Mouse (Mus musculus) cerebellum, postnatal 14 days (tissue): Measurements from ENCODE around the gene Zfp523.
A peak's percentile ranks its signal among the peaks of the same experiment; 100 is the strongest.

Experiments
- DNase-seq, 2 experiments: peaks; one replicate each; pipeline ENCODE4 v3.0.0; 2021; ENCODE audit warnings: mixed read lengths in 2 of 2

Zfp523 gene

GRCm38 (mm10) chr17:28161310-28161881 lies 15.5 kb upstream of the Zfp523 start:
- no peak for DNase-seq

- peak; percentile 91 to 93 for DNase-seq
Observed at GRCm38 (mm10) chr17:28163666-28164065, 13.3 kb upstream of the Zfp523 start.

DNA sequence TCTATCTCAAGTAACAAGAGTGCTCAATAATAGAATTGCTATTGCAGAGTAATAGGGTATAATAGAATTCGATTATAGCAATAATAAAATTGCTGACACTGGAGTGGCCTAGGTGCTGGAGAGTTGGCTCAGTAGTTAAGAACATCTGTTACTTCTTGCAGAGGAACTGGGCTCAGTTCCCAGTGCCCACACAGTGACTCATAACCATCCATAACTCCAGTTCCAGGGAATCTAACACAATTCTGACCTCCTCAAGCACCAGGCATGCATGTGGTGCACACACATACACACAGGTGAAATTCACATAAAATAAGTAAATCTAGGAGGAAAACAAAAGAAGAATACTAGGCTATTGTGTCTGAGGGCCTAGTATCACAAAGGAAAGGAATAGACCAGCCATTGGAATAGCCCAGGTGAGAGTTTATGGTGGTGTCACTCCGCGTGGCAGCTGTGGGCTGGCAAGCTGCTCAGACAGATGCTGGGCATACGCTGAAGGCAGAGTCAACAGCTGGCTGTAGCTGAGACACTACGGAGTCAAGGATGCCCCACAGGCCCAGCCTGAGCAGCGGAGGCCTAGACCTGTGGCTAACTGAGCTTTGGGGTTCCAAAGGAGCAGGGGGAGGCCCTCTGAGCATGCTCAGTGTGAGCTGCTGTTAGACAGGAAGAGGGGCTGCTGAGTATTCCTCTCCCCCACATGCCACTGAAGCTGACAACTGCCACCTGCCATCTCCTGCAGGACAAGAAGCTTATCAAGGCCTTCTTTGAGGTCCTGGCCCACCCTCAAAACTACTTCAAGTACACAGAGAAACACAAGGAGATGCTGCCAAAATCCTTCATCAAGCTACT lies 6.2 kb upstream of the Zfp523 start:
- no peak for DNase-seq

GRCm38 (mm10) chr17:28172690-28173089 lies 4.2 kb upstream of the Zfp523 start:
- no peak for DNase-seq

DNA sequence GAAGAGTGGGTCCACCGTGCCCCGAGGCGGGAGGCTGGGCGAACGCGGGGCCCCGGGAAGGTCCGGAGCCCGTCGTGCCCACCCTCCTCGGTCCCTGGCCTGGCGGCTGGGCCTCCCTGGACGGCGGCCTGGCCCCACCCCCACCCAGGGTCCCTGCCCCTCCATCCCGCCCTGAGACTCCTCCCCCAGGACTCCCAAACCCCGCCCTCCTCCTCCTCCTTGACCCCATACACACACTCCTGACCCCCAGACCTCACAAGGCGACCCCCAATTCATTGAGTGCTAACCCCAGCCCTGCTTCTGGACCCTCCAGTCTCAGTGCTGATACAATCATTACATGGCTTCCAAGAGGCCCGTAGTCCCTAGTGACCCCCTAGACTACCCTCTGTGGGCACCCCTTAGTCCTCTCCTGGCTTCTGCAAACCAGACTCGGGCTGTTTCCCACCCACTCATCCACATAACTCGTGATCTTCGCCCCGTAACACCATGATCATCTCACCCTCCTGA lies 664 bp downstream of the Zfp523 start:
- no peak for DNase-seq

- DNase-seq, result no peak
Observed at GRCm38 (mm10) chr17:28180331-28180730, 3.4 kb downstream of the Zfp523 start.

GRCm38 (mm10) chr17:28180783-28181544 lies 4.0 kb downstream of the Zfp523 start:
- DNase-seq, result no peak

- peak; percentile 71 to 76 for DNase-seq
Observed at GRCm38 (mm10) chr17:28184971-28185638, 8.2 kb downstream of the Zfp523 start.

DNA sequence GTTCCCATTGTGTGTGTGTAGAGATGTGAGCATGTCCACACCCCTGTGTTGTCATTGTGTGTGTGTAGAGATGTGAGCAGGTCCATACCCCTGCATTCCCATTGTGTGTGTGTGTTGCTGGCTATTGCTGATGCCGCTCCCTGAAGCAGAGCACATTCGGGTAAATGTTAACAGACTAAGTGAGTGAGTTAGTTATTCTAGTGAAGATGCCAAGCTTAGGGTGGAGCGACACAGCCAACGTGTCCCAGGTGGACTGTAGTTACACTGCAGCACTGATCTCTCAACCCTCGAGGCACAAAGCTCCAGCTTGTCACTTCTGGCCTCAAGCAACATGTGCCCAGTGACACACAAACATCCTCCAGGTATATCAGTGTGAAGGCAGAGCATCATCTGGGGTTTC lies 11.4 kb downstream of the Zfp523 start:
- DNase-seq, result no peak

DNA sequence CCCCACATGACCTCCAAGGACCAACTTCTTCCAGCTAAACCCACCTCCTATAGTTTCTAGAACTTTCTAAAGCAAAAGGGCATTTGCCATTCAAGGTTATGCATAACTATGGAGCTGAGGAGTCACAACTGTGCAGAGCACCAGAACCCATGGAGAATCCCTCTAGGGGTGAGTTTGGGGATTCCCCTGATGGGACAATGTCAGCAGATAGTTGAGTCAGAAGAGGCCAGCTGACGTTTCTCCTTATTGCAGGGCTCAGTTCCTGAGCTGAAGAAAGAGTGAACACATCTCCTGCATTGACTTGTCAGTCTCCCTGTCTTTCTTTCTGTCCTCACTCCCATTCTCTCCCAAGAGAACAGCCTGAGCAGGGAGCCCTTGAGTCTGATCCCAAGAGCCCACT lies 15.8 kb downstream of the Zfp523 start:
- DNase-seq, result no peak

DNA sequence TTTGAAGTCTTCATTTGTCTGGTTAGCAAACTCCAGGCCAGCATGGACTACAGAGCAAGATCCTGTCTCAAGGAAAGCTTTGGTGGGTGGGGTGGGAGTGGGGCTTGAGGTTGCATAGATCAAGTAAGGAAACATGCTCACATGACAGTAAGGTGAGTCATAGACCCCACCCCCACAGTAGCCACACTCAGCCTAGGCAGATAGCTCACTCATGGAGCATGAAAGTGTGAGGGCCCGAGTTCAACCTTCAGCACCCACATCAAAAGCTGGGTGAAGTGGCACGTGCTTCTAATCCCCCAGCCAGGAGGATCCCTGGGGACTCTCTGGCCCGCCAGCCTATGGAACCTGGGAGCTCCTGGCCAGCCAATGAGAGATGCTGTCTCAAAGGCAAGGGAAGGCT lies 16.6 kb downstream of the Zfp523 start:
- no peak for DNase-seq

GRCm38 (mm10) chr17:28195033-28195432 lies 18.1 kb downstream of the Zfp523 start:
- DNase-seq, result no peak

DNA sequence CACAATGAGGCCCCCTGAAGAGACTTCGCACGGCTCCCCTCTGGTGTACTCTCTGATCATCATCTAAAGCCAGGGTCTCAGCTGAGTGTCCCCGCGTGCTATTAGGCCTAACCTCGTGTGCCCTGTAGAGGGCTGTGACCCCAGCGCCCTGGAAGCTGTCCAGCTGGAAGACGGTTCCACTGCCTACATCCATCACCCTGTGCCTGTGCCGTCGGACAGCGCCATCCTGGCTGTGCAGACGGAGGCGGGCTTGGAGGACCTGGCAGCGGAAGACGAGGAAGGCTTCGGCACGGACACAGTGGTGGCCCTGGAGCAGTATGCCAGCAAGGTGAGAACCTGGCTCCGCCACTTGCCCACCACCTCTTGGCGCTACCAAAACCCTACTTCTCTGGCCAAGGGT lies 20.7 kb downstream of the Zfp523 start:
- no peak for DNase-seq

- DNase-seq, result no peak
Observed at GRCm38 (mm10) chr17:28201982-28202381, 25.1 kb downstream of the Zfp523 start.

DNA sequence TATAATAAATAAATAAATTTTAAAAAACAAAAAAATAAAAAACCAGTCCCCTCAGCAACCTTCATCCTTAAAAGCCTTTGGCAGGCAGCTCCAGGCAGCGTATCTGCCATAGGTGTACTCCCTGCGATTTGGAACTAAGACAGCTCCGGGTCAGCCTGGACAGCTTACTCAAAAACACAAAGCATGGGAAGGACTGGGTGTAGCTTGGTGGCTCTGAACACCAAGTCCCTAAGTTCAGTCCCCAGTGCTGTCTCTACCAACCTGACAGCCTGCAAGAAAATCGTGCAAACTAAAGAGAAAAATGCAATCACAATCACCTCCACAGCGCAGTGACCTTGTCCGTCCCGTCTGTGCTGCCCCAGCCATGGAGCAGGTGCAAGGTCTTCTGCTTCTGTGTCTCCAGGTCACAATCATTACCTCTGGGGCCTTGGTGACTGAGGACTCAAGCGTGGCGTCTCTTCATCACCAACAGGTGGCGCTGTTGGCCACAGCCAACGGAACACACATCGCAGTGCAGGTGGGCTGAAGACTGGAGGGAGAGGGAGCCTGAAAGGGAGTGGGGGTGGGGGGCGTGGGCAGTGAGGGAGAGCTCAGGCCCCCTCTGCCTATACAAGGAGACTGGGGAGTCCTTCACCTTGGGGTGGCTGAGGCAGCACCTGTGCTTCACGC lies 27.3 kb downstream of the Zfp523 start:
- DNase-seq, result peak; percentile 72 to 80

DNA sequence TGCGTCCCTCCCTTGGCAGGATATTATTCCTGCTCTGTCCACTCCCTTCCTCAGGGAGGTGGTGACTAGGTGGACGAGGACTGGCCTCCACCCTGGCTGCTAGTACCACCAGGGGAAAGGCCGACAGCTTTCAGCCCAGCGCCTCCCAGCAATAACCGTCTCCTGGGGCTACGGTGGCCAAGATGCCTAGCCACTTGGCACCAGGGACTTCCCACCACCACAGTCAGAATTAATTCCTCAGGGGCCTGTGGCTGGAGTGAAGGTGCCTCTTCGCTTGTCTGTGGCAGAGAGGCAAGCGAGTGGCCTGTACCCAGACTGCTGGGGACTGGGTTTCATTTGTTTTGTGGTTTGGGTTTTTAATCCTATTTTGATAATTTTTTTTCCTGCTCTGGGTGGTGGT lies 28.5 kb downstream of the Zfp523 start:
- no peak for DNase-seq

DNA sequence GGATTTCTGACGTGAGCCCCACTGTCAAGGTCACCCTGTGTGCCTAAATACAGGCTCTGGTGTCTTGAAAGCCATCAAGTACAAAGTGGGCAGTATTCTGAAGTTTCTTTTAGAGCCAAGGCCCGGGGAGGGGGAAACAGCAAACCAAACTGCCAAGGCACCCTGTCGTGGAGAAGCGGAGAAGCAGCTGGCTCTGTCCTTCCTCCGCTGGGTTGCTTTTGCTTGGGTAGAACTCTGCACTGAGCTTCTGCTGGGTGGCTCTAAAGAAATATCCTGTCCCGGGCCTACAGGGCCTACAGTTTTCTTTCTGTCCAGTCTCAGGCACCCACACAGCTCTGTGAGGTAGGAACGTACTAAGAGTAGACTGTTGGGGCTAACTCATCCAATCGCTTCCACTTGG lies 30.2 kb downstream of the Zfp523 start:
- DNase-seq, result no peak

DNA sequence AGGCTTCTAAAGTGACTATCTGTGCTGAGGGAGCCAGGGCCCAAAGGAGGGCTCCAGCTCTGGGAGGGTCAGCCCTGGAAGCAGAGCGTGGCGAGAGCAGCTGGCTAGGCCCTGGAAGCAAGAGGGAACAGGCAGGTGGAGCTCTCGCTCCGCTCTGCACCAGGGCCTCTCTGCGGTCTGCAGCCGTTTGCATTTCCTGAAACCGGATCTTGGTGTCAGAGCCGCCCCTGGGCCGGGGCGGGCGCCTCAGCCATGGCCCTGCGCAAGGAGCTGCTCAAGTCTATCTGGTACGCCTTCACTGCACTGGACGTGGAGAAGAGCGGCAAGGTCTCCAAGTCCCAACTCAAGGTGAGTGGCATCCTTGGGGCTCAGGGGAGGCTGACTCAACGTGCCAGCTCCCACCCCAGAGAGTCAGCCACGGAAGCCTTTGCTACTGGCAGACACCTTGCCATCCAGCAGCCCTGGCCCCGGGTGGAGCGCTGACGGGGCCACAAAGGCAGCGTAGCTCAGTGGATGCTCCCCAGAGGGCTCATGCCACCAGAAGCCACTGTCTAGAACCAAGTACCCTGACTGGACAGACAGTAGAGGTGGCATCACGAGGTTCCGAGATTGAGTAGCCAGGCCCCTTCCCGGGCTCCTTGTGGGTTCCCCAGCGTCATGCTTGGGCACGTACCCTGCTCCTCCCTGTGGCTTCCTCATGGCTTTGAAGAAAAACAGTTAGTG lies 30.8 kb downstream of the Zfp523 start, which contains the start of gene Def6:
TSS of gene Def6 (plus strand) at position 188 of the 723 bp plus-strand sequence.
- peak; percentile 67 to 68 for DNase-seq

- no peak for DNase-seq
Observed at GRCm38 (mm10) chr17:28208314-28208612, 31.3 kb downstream of the Zfp523 start.

GRCm38 (mm10) chr17:28209457-28210110 lies 32.7 kb downstream of the Zfp523 start:
- no peak for DNase-seq

DNA sequence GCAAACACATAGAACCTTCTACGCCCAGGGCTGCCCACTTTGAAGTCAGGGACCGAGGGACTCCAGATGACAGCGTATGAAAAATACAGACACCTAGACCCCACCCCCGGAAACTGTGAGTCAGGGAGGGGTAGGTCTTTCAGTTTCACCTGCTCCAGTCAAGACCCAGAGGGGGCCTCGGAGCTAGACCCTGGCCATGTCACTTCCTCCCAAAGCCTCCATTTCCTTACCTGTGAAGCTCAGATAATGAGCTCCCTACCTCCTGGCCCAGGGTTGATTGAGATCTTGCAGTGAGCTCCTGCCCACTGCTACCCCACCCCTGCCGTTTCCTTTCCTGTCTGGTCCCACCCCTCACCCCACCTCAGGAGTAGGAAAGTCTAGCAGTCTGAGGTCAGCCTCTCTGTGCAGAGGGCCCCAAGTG lies 35.0 kb downstream of the Zfp523 start:
- DNase-seq, result no peak
